Mouse (Mus musculus) forebrain, embryonic 10.5 days (tissue): ENCODE measurements around the gene Utrn. TPM values are rescaled to one million over a fixed set of nuclear protein-coding genes. Genes with fewer than 3 reads are reported as not detected.

Source experiments
- DNase-seq: peaks from one replicate; pipeline ENCODE4 v3.0.0-alpha.2; 2017; ENCODE audit warnings: low spot score; ENCODE audit errors: extremely low spot score
- H3K27ac ChIP-seq: fragments of 300-500 bp; sonication (generic); 2 replicates; pipeline ENCODE4 v1.5.1; 2016; ENCODE audit warnings: mild to moderate bottlenecking
- H3K27me3 ChIP-seq: fragments of 300-500 bp; sonication (generic); 2 replicates; pipeline ENCODE4 v1.6.1; 2016; ENCODE audit warnings: mild to moderate bottlenecking; ENCODE audit not compliant: poor library complexity, severe bottlenecking
- H3K36me3 ChIP-seq: fragments of 300-500 bp; sonication (generic); replicated peaks from 2 replicates; pipeline ENCODE4 v1.6.1; 2016; ENCODE audit warnings: mild to moderate bottlenecking, moderate library complexity
- H3K4me1 ChIP-seq: fragments of 300-500 bp; sonication (generic); 2 replicates; pipeline ENCODE4 v1.6.1; 2016
- H3K4me3 ChIP-seq: fragments of 300-500 bp; sonication (generic); 2 replicates; pipeline ENCODE4 v1.5.1; 2016; ENCODE audit warnings: mild to moderate bottlenecking, moderate library complexity
- H3K9me3 ChIP-seq: fragments of 300-500 bp; sonication (generic); 2 replicates; pipeline ENCODE4 v1.6.1; 2016; ENCODE audit warnings: mild to moderate bottlenecking, moderate library complexity
- WGBS: fragments of 180-500 bp; shearing (Covaris S2); methylation state at CpG from one replicate; pipeline ENCODE4 v1.1.7; 2016; 5-methylcytosine and 5-hydroxymethylcytosine counted together
- polyA plus RNA-seq: library from polyadenylated mRNA; unstranded; fragments of >200 nt; fragmentation: Nextera tagmentation; extraction: Ambion mirVana; gene quantifications from 2 replicates; pipeline ENCODE4 v1.2.1, GENCODE M21; 2016

Utrn gene
- polyA plus RNA-seq, 1 experiment from 2014 or later, result 44.3 TPM

GRCm38 (mm10) chr10:12762668-12763067 is 106.5 kb downstream of the Utrn start:
- no peak for DNase-seq
- 73% methylated on average over 3 of the region's 3 CpGs for WGBS
- H3K9me3 ChIP-seq, result peaks cover 9% of the 10 kb centered on the region; the same call in 1 of the 2 replicates
- peaks cover 3% of the 10 kb centered on the region; the same call in 1 of the 2 replicates for H3K36me3 ChIP-seq
- H3K4me3 ChIP-seq, result no peak overlapping the region
- no peaks in the 10 kb centered on the region; the same call in 1 of the 2 replicates for H3K4me1 ChIP-seq
- H3K27me3 ChIP-seq, result no peaks in the 10 kb centered on the region
- no peak overlapping the region for H3K27ac ChIP-seq

DNA sequence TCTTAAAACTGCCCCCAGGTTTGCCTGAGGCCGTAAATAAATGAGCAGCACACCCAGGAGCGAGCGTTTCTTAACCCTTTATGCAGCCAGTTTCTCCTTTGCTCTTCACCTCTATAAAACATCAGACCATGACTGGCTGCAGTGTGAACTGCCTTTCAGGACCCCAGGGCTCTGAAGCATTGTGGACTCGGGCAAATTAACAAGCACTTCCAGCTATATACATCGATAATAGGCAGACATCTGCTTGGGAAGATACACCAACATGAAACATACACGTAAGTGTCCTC is 110.5 kb downstream of the Utrn start:
- Histone ChIP-seq H3K27ac (no peak overlapping the region), H3K36me3 (no peaks in the 10 kb centered on the region), H3K9me3 (no peaks in the 10 kb centered on the region), H3K4me3 (no peak overlapping the region), H3K4me1 (no peaks in the 10 kb centered on the region; the same call in 1 of the 2 replicates), H3K27me3 (no peaks in the 10 kb centered on the region)
- WGBS, result 68% methylated on average over 6 of the region's 6 CpGs
- DNase-seq, result no peak

DNA sequence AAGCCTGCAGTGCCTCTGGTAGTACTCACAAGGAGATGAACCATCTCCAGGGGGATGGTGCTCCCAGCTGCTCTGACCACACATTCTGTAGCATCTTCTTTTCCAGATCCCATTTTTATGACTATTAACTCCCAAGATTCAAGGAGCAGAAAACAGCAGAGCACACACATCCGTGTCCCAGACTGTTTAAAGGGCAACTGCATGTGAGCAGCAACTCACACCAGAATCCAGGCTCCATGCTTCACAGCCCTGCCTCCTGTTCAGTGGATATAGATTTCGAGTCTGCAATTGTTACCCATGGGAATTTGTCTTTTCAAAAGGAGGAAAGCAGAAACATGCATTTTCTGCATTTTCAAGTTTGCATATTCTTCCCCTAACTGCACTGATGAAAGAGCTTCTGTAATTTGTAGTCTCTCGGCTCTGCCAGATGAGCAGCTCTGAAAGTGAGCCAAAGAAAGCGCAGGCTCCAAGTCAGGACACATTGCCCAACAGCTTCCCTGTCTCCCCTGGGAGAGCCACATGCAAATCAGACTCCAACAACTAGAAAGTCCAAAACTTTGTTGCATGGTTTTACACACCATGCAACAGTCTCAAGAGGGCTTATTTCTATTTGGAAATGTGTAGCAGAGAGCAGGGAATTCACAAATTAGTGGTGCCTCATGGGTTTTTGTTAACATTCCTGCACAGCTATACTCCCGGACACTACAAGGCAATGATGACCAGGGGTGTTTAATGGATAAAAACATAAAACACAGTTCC is 111.0 kb downstream of the Utrn start:
- DNase-seq, result no peak
- H3K4me3 ChIP-seq, result no peak overlapping the region

GRCm38 (mm10) chr10:12756692-12757091 is 112.5 kb downstream of the Utrn start:
- no peaks in the 10 kb centered on the region for H3K27me3 ChIP-seq
- H3K36me3 ChIP-seq, result no peaks in the 10 kb centered on the region
- H3K4me3 ChIP-seq, result no peak overlapping the region
- H3K4me1 ChIP-seq, result no peaks in the 10 kb centered on the region; the same call in 1 of the 2 replicates
- 92% methylated on average over 4 of the region's 4 CpGs for WGBS
- DNase-seq, result no peak
- no peak overlapping the region for H3K27ac ChIP-seq
- H3K9me3 ChIP-seq, result no peaks in the 10 kb centered on the region

More for the DNA sequence above, 111.0 kb downstream of the Utrn start:
- no peaks in the 10 kb centered on the region; the same call in 1 of the 2 replicates for H3K4me1 ChIP-seq
- no peaks in the 10 kb centered on the region for H3K27me3 ChIP-seq
- no peak overlapping the region for H3K27ac ChIP-seq
- 74% methylated on average over 5 of the region's 5 CpGs for WGBS
- H3K9me3 ChIP-seq, result no peaks in the 10 kb centered on the region
- H3K36me3 ChIP-seq, result no peaks in the 10 kb centered on the region

DNA sequence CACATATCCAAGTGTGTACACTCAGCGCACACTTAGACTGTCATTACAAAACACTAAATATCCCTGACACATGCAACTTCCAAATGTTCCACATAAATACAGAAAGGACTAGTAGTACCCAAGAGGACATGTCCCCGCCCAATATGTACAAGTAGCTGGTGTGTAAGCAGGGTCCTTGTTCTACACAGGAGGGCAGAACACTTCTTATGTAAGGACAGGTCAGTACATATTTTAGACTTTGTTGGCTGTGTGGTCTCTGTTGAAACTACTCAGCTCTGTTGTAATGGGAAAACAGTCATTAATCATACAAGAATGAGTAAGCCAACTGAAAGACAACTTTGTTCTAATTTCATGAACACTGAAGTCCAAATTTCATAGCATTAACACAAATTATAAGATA is 114.3 kb downstream of the Utrn start:
- Histone ChIP-seq H3K4me1 (no peaks in the 10 kb centered on the region; the same call in 1 of the 2 replicates), H3K4me3 (no peak overlapping the region), H3K27me3 (no peaks in the 10 kb centered on the region), H3K9me3 (no peaks in the 10 kb centered on the region), H3K27ac (no peak overlapping the region), H3K36me3 (peaks cover under 1% of the 10 kb centered on the region; the same call in 1 of the 2 replicates)
- no peak for DNase-seq
- 89% methylated on average over 2 of the region's 2 CpGs for WGBS

- 89% methylated on average over 6 of the region's 6 CpGs for WGBS
- Histone ChIP-seq H3K9me3 (no peaks in the 10 kb centered on the region), H3K36me3 (peaks cover 8% of the 10 kb centered on the region), H3K27me3 (no peaks in the 10 kb centered on the region), H3K4me1 (no peaks in the 10 kb centered on the region; the same call in 1 of the 2 replicates), H3K4me3 (no peak overlapping the region), H3K27ac (no peak overlapping the region)
- no peak for DNase-seq
Observed at GRCm38 (mm10) chr10:12754166-12754565, 115.0 kb downstream of the Utrn start.

GRCm38 (mm10) chr10:12743717-12744116 is 125.4 kb downstream of the Utrn start:
- Histone ChIP-seq H3K36me3 (peaks cover 22% of the 10 kb centered on the region), H3K4me3 (no peak overlapping the region), H3K9me3 (no peaks in the 10 kb centered on the region), H3K27ac (no peak overlapping the region), H3K4me1 (no peaks in the 10 kb centered on the region), H3K27me3 (no peaks in the 10 kb centered on the region)
- WGBS, result 95% methylated on average over 9 of the region's 9 CpGs
- DNase-seq, result no peak

DNA sequence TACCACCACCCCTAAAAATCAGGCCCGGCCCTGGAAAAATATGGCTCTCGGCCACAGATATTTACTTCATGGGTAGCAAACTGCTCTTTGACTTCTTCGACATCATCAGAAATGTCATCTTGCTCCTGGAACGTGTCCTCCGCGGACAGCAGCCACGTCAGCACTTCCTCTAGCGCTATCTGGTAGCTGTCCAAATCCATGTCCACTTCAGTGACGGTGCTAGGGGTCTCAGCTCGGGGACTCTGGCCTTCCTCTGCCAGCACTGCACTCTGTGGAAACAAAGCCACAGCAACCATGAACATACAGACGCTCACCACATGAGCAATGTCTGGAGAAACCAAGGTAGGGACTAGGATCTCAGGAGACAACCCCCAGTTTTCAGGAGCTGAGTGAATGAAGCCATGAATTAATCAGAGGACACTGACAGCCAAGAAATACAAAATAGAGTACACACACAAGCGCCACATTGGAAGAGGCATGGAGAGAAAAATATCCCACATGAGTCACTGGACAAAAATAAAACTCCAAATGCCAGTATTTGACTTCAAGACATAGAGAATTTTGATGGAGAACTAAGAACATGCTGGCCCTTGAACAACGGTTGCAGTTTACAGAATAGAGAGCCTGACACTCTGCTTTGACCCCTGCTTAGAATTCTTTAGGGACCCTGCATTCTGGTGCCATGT is 129.7 kb downstream of the Utrn start:
- Histone ChIP-seq H3K27ac (no peak overlapping the region), H3K9me3 (no peaks in the 10 kb centered on the region; the same call in 1 of the 2 replicates), H3K4me3 (no peak overlapping the region), H3K4me1 (peaks cover 9% of the 10 kb centered on the region), H3K36me3 (peaks cover 40% of the 10 kb centered on the region), H3K27me3 (no peaks in the 10 kb centered on the region)
- DNase-seq, result no peak
- 94% methylated on average over 13 of the region's 13 CpGs for WGBS

DNA sequence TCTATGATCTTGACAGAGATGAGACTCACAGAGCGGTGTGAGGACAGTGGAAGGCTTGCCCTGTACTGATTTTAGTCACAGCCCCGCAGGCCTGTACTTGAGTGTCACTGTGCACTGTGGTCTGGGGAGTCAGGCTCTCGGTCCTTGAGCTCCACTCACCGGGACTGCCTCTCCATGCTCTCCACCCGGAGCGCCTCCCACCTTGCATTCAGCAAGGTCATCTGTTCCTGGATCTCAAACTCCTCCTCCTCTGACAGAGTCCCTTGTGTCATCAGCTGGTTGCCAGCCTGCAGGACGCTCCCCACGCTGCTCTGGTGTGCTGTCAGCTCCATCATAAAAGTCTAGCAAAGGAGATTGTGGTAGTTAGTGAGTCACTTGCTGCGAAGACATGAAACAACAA is 131.2 kb downstream of the Utrn start:
- no peak overlapping the region for H3K4me3 ChIP-seq
- H3K36me3 ChIP-seq, result peaks cover 54% of the 10 kb centered on the region
- WGBS, result 87% methylated on average over 9 of the region's 9 CpGs
- H3K27me3 ChIP-seq, result no peaks in the 10 kb centered on the region
- no peak for DNase-seq
- H3K27ac ChIP-seq, result no peak overlapping the region
- H3K4me1 ChIP-seq, result peaks cover 9% of the 10 kb centered on the region
- no peaks in the 10 kb centered on the region; the same call in 1 of the 2 replicates for H3K9me3 ChIP-seq

GRCm38 (mm10) chr10:12736861-12737835 is 132.0 kb downstream of the Utrn start:
- 77% methylated on average over 18 of the region's 18 CpGs for WGBS
- Histone ChIP-seq H3K36me3 (peaks cover 55% of the 10 kb centered on the region), H3K27me3 (no peaks in the 10 kb centered on the region), H3K27ac (no peak overlapping the region; the same call in 1 of the 2 replicates), H3K4me1 (peaks cover 9% of the 10 kb centered on the region), H3K4me3 (no peak overlapping the region), H3K9me3 (no peaks in the 10 kb centered on the region; the same call in 1 of the 2 replicates)
- no peak for DNase-seq

GRCm38 (mm10) chr10:12735695-12736094 is 133.5 kb downstream of the Utrn start:
- WGBS, result 93% methylated on average over 1 of the region's 1 CpGs
- Histone ChIP-seq H3K36me3 (peaks cover 56% of the 10 kb centered on the region), H3K27me3 (no peaks in the 10 kb centered on the region)

GRCm38 (mm10) chr10:12731459-12731858 is 137.7 kb downstream of the Utrn start:
- WGBS, result 84% methylated on average over 5 of the region's 5 CpGs
- H3K27me3 ChIP-seq, result no peaks in the 10 kb centered on the region
- H3K36me3 ChIP-seq, result peaks cover 56% of the 10 kb centered on the region
- H3K4me1 ChIP-seq, result peaks cover 7% of the 10 kb centered on the region
- H3K4me3 ChIP-seq, result no peak overlapping the region
- H3K27ac ChIP-seq, result no peak overlapping the region
- no peaks in the 10 kb centered on the region; the same call in 1 of the 2 replicates for H3K9me3 ChIP-seq
- DNase-seq, result no peak

More at GRCm38 (mm10) chr10:12735695-12736094, 133.5 kb downstream of the Utrn start:
- H3K27ac ChIP-seq, result no peak overlapping the region
- no peaks in the 10 kb centered on the region; the same call in 1 of the 2 replicates for H3K9me3 ChIP-seq
- DNase-seq, result no peak
- no peak overlapping the region for H3K4me3 ChIP-seq
- H3K4me1 ChIP-seq, result peaks cover 11% of the 10 kb centered on the region
